Mouse (Mus musculus) left cerebral cortex, postnatal 4 days (tissue): ENCODE results near the gene Crocc. TPM values are rescaled to one million over a fixed set of nuclear protein-coding genes. Genes with fewer than 3 reads are reported as not detected.

Experiments used
- DNase-seq: peaks from one replicate; pipeline ENCODE4 v3.0.0-alpha.2; 2022
- intact Hi-C: fragments of 180-260 bp; cut with DNase I; formaldehyde crosslinking; loops from one replicate; pipeline ENCODE4 v1.15.1; 2025
- total RNA-seq, 2 experiments: library from RNA; stranded (reverse); gene quantifications; 2 replicates each; pipeline ENCODE4 v1.2.3; 2021

Crocc gene
- total RNA-seq, 2 experiments from 2014 or later: 36.7 to 37.2 TPM

DNA sequence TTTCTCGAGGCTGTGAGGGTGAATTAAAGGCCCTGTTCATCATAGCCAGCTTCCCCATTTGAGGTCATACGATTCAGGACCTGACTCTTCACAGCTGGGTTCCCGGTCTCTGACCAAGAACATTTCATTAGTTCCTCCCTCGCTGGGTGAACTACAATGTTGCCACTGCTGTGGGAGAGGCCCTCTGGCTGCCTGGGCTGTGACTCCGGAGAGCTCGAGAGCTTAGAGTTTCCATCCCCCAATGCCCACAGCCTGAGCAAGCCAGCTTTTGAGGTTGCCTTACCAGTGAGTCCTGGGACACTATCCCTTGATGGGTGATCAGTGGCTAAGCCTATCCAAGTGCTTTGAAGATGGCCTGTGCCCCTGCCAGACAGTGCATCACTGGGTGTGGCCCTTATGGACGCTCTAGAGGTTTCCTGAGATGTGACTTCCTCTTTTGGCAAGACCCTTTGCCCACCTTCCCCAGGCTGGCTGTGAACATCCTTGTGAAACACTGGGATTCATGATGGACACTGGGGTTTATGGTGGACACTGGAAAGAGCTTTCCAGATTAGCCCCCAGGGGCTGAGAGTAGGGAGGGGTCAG lies 71.6 kb downstream of the Crocc start:
- intact Hi-C loops: no loop called here
- DNase-seq: no peak

DNA sequence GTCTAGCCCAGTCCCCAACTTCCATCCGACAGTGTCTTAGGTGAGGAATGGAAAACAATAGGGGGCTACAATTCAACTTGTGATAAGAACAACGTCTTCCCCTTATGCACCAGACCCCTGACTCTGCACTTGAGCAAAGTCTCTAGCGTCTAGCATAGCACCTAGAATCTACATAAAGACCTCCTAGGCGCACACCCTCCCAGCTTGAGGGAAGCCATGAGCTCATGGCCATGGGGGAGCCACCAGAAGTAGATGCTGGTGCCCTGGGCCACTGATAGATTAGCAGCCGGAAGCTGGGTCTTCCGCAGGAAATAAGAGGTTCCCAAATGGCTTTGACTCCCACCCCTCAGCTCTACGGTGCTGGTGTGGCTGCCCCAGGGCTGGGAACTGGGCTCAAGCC lies 72.9 kb downstream of the Crocc start:
- DNase-seq: no peak
- intact Hi-C loops: no loop called here

DNA sequence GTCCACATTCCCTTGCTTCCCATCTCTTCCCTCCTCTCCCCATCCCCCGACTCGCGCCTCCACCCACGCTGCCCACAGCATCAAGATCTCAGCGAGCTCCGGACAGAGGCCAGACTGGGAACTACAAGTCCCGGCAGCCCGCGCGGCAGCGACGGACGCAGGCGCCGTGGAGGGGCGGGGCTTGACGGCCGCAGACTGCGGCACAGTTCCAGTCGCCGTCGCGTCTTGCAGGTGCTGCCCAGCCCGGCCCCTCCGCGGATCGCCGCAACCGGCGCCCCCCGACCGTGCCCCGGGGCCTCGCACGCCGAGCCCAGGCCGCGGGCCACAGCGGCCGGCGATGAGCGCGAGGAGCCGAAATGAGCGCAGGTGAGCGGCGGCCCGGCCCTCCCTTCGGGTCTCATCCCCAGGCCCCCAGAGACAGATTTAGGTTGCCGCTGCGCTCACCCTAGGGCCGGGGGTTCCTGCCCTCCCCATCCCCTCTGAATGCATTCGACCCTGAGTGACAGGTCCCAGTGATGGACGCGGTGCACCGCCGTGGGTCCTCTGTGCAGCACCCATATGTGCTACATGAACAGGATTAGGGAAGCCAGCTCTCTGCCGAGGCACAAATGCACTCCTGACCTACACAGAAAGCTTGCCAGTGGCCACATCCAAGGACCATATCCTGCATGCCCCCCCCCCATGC lies 73.5 kb downstream of the Crocc start, which contains the start of gene Atp13a2:
Atp13a2 (plus strand) TSS at position 163 of the 685 bp plus-strand sequence.
- peak; percentile 93 for DNase-seq
- intact Hi-C loops: no loop called here

DNA sequence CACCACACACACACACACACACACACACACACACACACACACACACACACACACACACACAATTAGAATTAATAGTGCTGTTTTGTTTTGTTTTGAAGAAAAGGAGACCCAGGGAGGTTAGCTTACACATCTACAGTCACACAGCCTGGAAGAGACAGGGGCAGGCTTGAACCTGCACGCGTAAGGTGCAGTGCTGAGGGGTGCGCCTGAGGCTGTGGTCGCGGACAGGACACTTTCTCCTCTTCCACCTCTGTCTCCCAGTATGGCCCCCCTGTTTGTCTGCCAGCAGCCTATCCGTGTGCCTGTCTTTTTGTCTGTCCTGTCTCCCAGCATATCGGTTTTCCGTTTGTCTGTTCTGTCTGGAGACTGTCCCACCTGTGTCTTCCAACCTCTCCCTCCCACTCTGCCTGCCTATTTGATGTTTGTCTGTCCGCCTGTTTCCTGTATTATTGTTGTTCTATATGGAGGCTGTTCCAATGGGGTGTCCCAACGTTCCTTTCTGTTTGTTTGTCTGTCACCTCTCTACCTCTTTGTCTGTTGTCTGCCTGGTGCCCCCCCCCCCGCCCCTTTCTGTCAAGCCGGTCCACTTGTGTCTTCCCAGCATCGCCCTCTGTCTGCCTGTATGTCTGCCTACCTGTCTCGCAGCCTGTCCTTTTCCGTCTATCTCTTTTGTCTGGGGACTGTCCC lies 74.2 kb downstream of the Crocc start:
- intact Hi-C loops: no loop called here
- no peak for DNase-seq

DNA sequence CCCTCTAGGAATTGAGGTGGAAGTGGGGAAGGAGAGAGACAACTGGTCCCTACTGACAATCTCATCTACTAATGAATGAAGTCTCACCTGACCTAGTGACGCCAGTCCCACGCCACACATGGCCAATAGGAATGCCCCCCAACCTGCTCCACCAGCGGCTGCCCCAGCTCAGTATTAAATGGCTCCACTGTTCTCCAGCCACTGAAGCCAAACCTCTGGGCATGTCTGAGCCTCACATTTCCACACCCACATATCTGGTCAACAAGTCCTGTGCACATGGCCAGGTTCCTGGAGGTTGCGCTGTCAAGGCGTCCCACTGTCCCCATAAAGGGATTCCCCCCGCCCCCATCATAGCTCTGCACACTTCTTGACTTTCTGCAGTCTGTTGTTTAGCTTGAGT lies 75.8 kb downstream of the Crocc start:
- intact Hi-C loops: no loop called here
- no peak for DNase-seq

DNA sequence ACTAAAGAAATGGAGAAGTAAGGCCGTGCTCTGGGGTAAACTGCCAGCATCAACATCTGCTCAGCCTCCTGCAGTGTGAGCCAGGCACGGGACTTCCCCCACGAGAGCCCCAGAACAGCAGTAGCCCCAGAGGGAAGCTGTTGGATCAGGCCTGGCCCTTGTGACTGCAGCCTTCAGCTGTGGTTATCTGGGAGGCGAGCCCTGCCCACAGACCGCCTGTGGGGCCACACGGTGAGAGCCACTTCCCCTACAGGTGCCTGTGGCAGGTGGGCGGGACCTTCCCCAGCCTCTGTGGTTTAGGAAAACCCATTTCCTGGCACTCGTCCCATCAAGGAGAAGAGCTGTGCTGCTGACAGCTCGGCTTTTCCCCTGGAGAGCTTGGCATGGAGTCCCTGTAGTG lies 76.9 kb downstream of the Crocc start:
- no peak for DNase-seq
- intact Hi-C loops: no loop called here

DNA sequence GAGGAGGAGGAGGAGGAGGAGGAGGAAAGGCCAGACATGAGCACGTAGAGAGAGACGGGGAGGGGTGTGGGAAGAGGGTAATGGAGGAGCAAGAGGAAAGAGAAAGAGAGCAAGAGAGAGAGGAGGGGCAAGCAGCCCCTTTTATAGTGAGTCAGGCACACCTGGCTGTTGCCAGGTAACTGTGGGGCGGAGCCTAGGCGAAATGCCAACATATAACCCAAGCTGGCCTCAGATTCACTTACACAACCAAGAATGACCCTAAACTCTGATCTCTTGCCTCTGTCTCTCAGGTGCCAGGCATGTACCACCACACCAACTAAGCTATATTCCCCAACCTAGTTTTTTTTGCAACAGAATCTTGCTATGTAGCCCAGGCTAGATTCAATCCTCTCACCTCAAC lies 77.5 kb downstream of the Crocc start:
- DNase-seq: no peak
- intact Hi-C loops: no loop called here

DNA sequence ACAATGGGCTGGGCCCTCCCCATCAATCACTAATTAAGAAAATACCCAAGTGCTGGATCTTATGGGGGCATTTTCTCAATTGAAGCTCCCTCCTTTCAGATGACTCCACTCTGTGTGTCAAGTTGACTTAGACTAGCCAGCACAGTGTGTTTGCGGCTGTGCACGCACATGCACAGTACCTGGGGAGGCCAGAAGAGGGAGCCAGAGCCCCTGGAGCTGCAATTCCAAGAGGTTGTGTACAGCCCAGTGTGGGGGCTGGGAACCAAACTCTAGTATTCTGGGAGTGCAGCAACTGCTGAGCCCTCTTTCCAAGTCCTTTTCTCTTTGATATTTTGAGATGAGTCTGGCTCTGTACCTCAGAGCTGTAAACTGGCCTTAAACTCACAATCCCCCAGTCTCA lies 78.7 kb downstream of the Crocc start:
- intact Hi-C loops: no loop called here
- DNase-seq: no peak

DNA sequence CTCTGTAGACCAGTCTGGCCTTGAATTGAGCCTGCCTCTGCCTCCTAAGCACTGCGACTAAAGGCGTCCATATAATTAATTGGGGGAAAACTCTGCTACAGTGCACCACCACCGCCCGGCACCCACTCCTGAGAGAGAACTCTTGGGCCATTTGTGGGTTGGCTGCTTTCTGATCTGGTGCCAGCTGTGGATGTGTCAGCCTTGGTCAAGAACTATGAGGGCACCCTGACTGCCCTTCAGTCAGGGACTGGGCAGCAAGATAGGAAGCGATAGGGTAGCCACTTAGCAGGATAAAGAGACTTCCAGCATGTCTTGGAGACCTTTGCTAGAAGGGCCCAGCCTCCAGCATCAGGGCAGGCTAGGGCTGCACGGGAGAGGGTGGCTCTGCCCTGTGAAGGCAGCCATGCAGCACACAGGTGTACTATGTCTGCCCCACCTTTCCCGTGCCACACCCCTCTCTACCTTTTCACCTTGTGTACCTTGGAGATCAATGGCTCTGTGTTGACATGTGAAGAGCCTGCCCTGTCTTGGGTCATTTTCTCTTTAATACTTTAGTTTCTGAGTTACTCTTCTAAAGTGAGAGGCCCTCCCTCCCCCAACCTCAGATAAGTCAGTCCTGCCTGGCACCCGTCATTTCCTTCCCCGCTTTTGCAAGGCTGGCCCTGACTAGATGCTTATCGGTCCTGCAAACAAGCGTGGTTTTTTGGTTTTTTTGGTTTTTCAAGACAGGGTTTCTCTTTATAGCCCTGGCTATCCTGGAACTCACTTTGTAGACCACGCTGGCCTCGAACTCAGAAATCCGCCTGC lies 82.3 kb downstream of the Crocc start:
- intact Hi-C loops: no loop called here

DNA sequence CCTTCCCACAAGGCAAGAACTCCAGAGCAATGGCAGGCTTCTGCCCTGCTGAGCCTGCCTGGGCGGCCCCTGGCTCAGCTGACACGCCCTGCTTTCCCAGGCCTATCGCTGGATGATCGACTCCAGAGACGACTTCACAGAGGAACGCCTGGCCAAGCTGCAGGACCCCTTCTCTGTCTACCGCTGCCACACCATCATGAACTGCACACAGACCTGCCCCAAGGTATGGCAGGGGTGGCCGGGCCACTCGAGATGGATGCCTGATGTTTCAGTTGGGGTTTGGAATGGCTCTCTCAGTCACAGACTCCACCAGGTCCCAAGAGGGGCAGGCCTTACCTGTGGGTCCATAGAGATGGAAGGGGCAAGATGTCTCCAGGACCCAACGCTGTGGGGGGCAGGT lies 83.1 kb downstream of the Crocc start:
- intact Hi-C loops: no loop called here

More for the DNA sequence above, 82.3 kb downstream of the Crocc start:
- no peak for DNase-seq

DNA sequence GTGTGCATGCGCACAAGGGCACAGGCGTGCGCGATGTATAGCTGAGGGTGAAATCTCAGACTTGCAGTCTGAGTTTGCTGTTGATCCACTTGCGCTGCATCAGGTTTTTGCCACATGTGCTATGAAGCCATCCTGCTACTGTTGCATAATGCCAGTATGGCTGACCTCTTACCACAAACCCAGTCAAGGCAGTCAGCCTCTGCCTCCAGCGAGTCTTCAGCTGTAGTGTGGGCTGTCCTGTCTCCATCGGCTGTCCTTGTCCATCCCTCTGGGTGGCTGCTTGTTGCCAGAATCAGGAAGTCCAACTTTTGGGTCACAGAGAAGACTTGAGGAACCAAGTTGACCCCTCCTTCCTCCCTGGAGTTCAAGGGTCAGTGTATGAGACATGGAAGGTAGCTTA lies 85.0 kb downstream of the Crocc start:
- DNase-seq: no peak
- intact Hi-C loops: no loop called here

More for the DNA sequence above, 83.1 kb downstream of the Crocc start:
- no peak for DNase-seq

DNA sequence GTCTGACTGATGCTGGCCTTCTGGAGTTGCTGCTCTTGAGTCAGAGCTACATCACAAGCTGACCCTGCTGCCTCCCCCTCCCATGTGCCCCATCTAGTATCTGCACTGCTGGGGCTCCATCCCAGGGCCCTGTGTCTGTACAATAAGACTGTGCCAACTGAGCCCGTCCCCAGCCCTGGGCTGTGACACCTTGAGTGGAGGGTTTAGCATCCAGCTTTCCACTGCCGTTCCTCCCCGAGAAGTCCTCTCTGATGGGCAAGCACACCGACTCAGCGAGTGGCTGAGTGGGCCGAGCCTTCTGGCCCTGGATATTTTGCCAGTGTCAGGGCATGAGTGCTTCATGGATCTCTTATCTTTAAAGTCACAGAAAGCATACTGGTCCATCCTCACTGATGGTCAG lies 85.9 kb downstream of the Crocc start:
- intact Hi-C loops: no loop called here

DNA sequence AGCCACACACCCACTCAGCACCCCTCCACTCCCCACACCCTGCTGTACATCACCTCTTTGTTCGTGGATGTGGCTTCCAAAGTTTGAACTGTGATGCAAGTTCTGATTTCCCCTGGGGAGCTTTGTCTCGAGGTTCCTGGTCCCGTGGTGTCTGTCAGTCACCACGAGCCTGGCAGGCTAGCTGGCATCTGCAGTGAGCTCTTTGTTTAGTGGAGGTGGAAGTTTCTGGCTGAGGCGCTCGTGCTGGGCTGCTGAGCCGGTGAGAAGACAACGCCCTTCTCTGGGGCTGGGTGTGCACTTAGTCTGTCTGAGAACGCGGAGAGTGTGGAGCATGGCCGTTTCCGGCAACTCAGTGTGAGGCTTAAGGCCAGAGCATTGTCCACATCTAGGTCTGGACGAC lies 88.7 kb downstream of the Crocc start:
- no peak for DNase-seq

More for the DNA sequence above, 85.9 kb downstream of the Crocc start:
- no peak for DNase-seq

DNA sequence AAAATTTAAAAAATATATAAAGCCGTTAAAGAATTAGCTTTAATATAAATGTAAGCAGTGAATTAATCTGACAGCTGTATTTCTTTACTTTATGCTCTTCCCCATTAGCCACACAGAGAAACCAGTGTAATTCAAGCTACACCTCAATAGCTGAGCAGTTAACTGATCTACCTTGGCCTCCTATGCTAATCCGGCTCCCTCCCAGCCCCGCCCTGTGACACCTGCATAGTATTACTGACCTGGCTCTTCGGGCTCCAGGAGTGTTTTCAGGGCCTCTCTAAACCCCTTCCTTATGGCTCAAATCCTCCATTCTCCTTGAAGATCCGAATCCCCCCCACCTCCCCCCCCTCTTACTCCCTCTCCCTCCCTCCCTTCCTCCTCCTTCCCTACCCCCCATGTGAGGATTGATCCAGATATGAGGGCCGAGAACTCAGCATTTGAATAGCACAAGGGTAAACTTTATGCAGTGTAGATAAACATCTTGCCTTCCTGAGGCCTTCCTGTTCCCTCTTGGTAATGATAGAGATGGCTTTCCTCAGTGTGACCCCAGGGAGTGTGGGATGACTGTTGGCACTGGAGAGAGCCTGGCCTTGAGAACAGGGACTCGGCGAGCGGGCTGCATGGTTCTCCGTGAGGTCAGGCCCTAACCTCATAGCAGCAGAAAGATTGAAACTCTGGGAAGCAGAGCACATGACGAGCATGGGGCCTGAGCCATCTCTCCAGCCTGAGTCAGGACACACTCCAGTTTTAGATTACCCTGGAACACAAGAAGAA lies 92.8 kb downstream of the Crocc start:
- DNase-seq: no peak
- intact Hi-C loops: no loop called here

More for the DNA sequence above, 88.7 kb downstream of the Crocc start:
- intact Hi-C loops: no loop called here

Other genes with a start within 250 kb of the Crocc start
- gene Padi3, start 249.9 kb downstream of the Crocc start, total RNA-seq: not detected
- under 1 TPM in 1 of 2 experiments, not detected in 1; 0.08 TPM for gene Padi1, start 214.8 kb downstream of the Crocc start, total RNA-seq
- 1 to 10 TPM; 1.2 TPM for gene Padi2, start 154.2 kb downstream of the Crocc start, total RNA-seq
- gene Sdhb, start 99.3 kb downstream of the Crocc start, total RNA-seq: 100 to 1,000 TPM; 174 to 177 TPM
- gene Atp13a2, start 73.7 kb downstream of the Crocc start, total RNA-seq: 100 to 1,000 TPM; 237 to 241 TPM
- 10 to 100 TPM; 37.0 to 39.0 TPM for gene Mfap2, start 50.1 kb downstream of the Crocc start, total RNA-seq
- 10 to 100 TPM; 36.6 to 41.4 TPM for gene Necap2, start 17.8 kb upstream of the Crocc start, total RNA-seq
- under 1 TPM in 1 of 2 experiments, not detected in 1; 0.40 TPM for gene Spata21, start 27.8 kb upstream of the Crocc start, total RNA-seq
- 10 to 100 TPM; 54.5 to 56.8 TPM for gene Szrd1, start 79.2 kb upstream of the Crocc start, total RNA-seq
- 10 to 100 TPM; 30.4 to 31.4 TPM for gene Fbxo42, start 87.4 kb upstream of the Crocc start, total RNA-seq
- 1 to 10 TPM; 4.3 to 5.1 TPM for gene Rsg1, start 153.4 kb upstream of the Crocc start, total RNA-seq
- gene Arhgef19, start 178.9 kb upstream of the Crocc start, total RNA-seq: 1 to 10 TPM; 1.8 to 2.4 TPM
- gene Epha2, start 240.7 kb upstream of the Crocc start, total RNA-seq: 1 to 10 TPM; 1.6 TPM